Mouse (Mus musculus) bone marrow macrophage, adult 2 months (primary cell): Measurements from ENCODE around the gene Fxyd5.

Source experiments
- CTCF ChIP-seq: IDR thresholded peaks from 2 replicates; pipeline ENCODE4 v1.5.1; 2012; ENCODE audit warnings: low read depth, mild to moderate bottlenecking, low read length, moderate library complexity
- POLR2A ChIP-seq: IDR thresholded peaks from 2 replicates; pipeline ENCODE4 v1.6.1; 2012; ENCODE audit warnings: mild to moderate bottlenecking, low read depth, low read length, borderline replicate concordance

DNA sequence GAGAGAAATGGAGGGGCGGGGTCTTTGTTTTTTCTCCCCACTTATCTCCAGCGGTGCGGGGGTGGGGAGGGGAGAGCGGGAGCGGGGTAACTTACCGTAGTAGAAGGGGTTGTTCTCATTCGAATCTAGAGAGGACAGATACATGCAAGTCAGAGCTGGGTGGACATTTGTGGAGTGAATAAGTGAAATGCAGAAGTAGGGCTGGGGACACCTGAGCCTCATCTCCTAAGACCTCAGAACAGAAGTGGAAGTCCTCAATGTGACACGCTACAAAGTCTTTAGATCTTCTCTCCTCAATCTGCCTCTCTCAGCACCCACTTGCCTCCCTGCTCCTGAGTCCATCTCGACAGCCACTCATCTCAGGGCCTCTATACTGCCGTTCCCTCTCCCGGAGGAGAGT lies 7.0 kb downstream of the Fxyd5 start:
- TF ChIP-seq CTCF (no peak), POLR2A (no peak)
